ENCODE assay signal across 18 mouse cellular contexts in genomic region chr4:94186997-94187396, GRCm38 (mm10).
DNase-seq lines count a peak whose midpoint lies in the region; ATAC-seq and TF ChIP-seq lines count a peak whose summit lies in the region.
"Had no signal": no experiment of that assay in that cellular context is flagged by ENCODE, and none has a peak within 500 bp of the region (broad histone marks: within the 10 kb centered on the region; RNA-seq: fewer than 3 reads in every experiment).

No protein-coding gene starts in this region.

- 69% methylated on average over 4 of the region's 4 CpGs for WGBS in embryonic facial prominence, embryonic 14.5 days
- 80% methylated on average over 4 of the region's 4 CpGs for WGBS in embryonic facial prominence, embryonic 10.5 days
- 49% methylated on average over 4 of the region's 4 CpGs for WGBS in lung, postnatal 0 days
- WGBS in forebrain, postnatal 0 days: 37% methylated on average over 4 of the region's 4 CpGs

- H3K9me3 ChIP-seq in embryonic facial prominence, embryonic 14.5 days (ENCODE audit: control insufficient read depth, low read length): no peaks in the 10 kb centered on the region
- no peaks in the 10 kb centered on the region for H3K9me3 ChIP-seq in embryonic facial prominence, embryonic 10.5 days
- no peaks in the 10 kb centered on the region for H3K9me3 ChIP-seq in lung, postnatal 0 days (ENCODE audit: low read length)
- H3K9me3 ChIP-seq in forebrain, postnatal 0 days (ENCODE audit: low read length): no peaks in the 10 kb centered on the region
- H3K9me3 ChIP-seq: embryonic facial prominence, embryonic 12.5 days; liver, embryonic 13.5 days; neural tube, embryonic 13.5 days had no signal

- H3K27me3 ChIP-seq in embryonic facial prominence, embryonic 14.5 days (replicated peaks; ENCODE audit: control insufficient read depth, insufficient read depth, low read length): no peaks in the 10 kb centered on the region
- no peaks in the 10 kb centered on the region for H3K27me3 ChIP-seq in embryonic facial prominence, embryonic 10.5 days (replicated peaks; ENCODE audit: low read depth, poor library complexity, severe bottlenecking)
- no peaks in the 10 kb centered on the region for H3K27me3 ChIP-seq in lung, postnatal 0 days (replicated peaks; ENCODE audit: insufficient read depth, low read length)
- no peaks in the 10 kb centered on the region for H3K27me3 ChIP-seq in forebrain, postnatal 0 days (ENCODE audit: insufficient read depth, low read length)
- H3K27me3 ChIP-seq: CH12.LX; embryonic facial prominence, embryonic 12.5 days; liver, embryonic 13.5 days; neural tube, embryonic 13.5 days had no signal

- H3K4me2 ChIP-seq in embryonic facial prominence, embryonic 14.5 days (ENCODE audit: low read depth, low read length): no peak overlapping the region
- no peak overlapping the region for H3K4me2 ChIP-seq in lung, postnatal 0 days (replicated peaks; ENCODE audit: low read depth, low read length)
- no peak overlapping the region for H3K4me2 ChIP-seq in forebrain, postnatal 0 days (ENCODE audit: low read depth)
- H3K4me2 ChIP-seq: embryonic facial prominence, embryonic 12.5 days; liver, embryonic 13.5 days; neural tube, embryonic 13.5 days had no signal

- H3K9ac ChIP-seq in embryonic facial prominence, embryonic 14.5 days (ENCODE audit: low read depth, low read length): no peak overlapping the region
- H3K9ac ChIP-seq in lung, postnatal 0 days (replicated peaks; ENCODE audit: low read depth): no peak overlapping the region
- no peak overlapping the region for H3K9ac ChIP-seq in forebrain, postnatal 0 days
- H3K9ac ChIP-seq: embryonic facial prominence, embryonic 12.5 days; liver, embryonic 13.5 days; neural tube, embryonic 13.5 days had no signal

- no peak for TF ChIP-seq EP300 in lung, postnatal 0 days (IDR thresholded peaks at IDR 0.05)

- ATAC-seq in embryonic facial prominence, embryonic 14.5 days (ENCODE audit: low read depth): peak; percentile 70
- ATAC-seq in lung, postnatal 0 days: no peak
- ATAC-seq in forebrain, postnatal 0 days: peak; percentile 53; the same call in 1 of the 2 replicates
- ATAC-seq: activated CD4-positive, CD25-positive, alpha-beta regulatory T cell, adult 4 months had no signal

- H3K27ac ChIP-seq in embryonic facial prominence, embryonic 14.5 days (replicated peaks; ENCODE audit: low read depth, low read length): no peak overlapping the region
- H3K27ac ChIP-seq in embryonic facial prominence, embryonic 10.5 days (replicated peaks): no peak overlapping the region
- no peak overlapping the region for H3K27ac ChIP-seq in lung, postnatal 0 days (ENCODE audit: low read length)
- H3K27ac ChIP-seq in forebrain, postnatal 0 days (ENCODE audit: low read depth, low read length): no peak overlapping the region
- H3K27ac ChIP-seq: embryonic facial prominence, embryonic 12.5 days; liver, embryonic 13.5 days; neural tube, embryonic 13.5 days had no signal

- peak; percentile 41 for DNase-seq in embryonic facial prominence, embryonic 14.5 days (ENCODE audit: low spot score)
- DNase-seq in embryonic facial prominence, embryonic 10.5 days (ENCODE audit: low spot score): no peak
- DNase-seq in kidney, adult 9 months: peak; percentile 9
- no peak for DNase-seq in kidney, postnatal 4 days
- peak; percentile 36 for DNase-seq in lung, postnatal 0 days (ENCODE audit: low spot score)
- no peak for DNase-seq in lung, postnatal 25 days (ENCODE audit: low spot score)
- DNase-seq in forebrain, postnatal 0 days: peak; percentile 4
- no peak for DNase-seq in cerebellum, postnatal 4 days (ENCODE audit: low spot score in 2 of 2)
- DNase-seq: cerebellum, postnatal 25 days; gastrocnemius, postnatal 10 days; heart, postnatal 14 days; left cerebral cortex, postnatal 4 days; liver, embryonic 13.5 days; right cerebral cortex, postnatal 4 days had no signal

- no peak overlapping the region for H3K4me3 ChIP-seq in embryonic facial prominence, embryonic 14.5 days (ENCODE audit: low read depth, low read length)
- H3K4me3 ChIP-seq in embryonic facial prominence, embryonic 10.5 days: no peak overlapping the region
- H3K4me3 ChIP-seq in lung, postnatal 0 days (ENCODE audit: low read depth, low read length): no peak overlapping the region
- H3K4me3 ChIP-seq in forebrain, postnatal 0 days (ENCODE audit: low read depth, low read length): no peak overlapping the region
- H3K4me3 ChIP-seq: embryonic facial prominence, embryonic 12.5 days; liver, embryonic 13.5 days; neural tube, embryonic 13.5 days had no signal

- H3K4me1 ChIP-seq in embryonic facial prominence, embryonic 14.5 days (ENCODE audit: control insufficient read depth, insufficient read depth, low read length): no peaks in the 10 kb centered on the region
- no peaks in the 10 kb centered on the region for H3K4me1 ChIP-seq in embryonic facial prominence, embryonic 10.5 days
- H3K4me1 ChIP-seq in lung, postnatal 0 days (ENCODE audit: insufficient read depth, low read depth, low read length): no peaks in the 10 kb centered on the region
- no peaks in the 10 kb centered on the region for H3K4me1 ChIP-seq in forebrain, postnatal 0 days (ENCODE audit: insufficient read depth)
- H3K4me1 ChIP-seq: embryonic facial prominence, embryonic 12.5 days; liver, embryonic 13.5 days had no signal

- no peaks in the 10 kb centered on the region for H3K36me3 ChIP-seq in embryonic facial prominence, embryonic 14.5 days (ENCODE audit: control insufficient read depth, insufficient read depth, low read length)
- H3K36me3 ChIP-seq in embryonic facial prominence, embryonic 10.5 days (replicated peaks): no peaks in the 10 kb centered on the region
- H3K36me3 ChIP-seq in lung, postnatal 0 days (ENCODE audit: insufficient read depth, low read length): no peaks in the 10 kb centered on the region
- H3K36me3 ChIP-seq in forebrain, postnatal 0 days (ENCODE audit: insufficient read depth): no peaks in the 10 kb centered on the region
- H3K36me3 ChIP-seq: embryonic facial prominence, embryonic 12.5 days; liver, embryonic 13.5 days; neural tube, embryonic 13.5 days had no signal

- no peak for TF ChIP-seq CTCF in lung, postnatal 0 days (IDR thresholded peaks at IDR 0.05)
- no peak for TF ChIP-seq CTCF in forebrain, postnatal 0 days (IDR thresholded peaks at IDR 0.05; ENCODE audit: low read depth)

Comparison
In these comparisons a context has a peak if more than half of its experiments do, and no peak if none do; other contexts are left out.
1. DNase-seq: peak in embryonic facial prominence, embryonic 14.5 days (single experiment), kidney, adult 9 months (single experiment), lung, postnatal 0 days (single experiment) and forebrain, postnatal 0 days (single experiment); none in embryonic facial prominence, embryonic 10.5 days (single experiment), kidney, postnatal 4 days (0 of 2), lung, postnatal 25 days (single experiment) and cerebellum, postnatal 4 days (0 of 2).